Mouse (Mus musculus) frontal cortex, postnatal 25 days (tissue): Measurements from ENCODE around the gene Cep19.

ENCODE experiments used
- DNase-seq, 2 experiments: peaks; one replicate each; pipeline ENCODE4 v3.0.0; 2022; ENCODE audit warnings: low spot score in 2 of 2

Cep19 gene

GRCm38 (mm10) chr16:32143766-32144165, 44.2 kb downstream of the Cep19 start:
- no peak for DNase-seq

GRCm38 (mm10) chr16:32144592-32144991, 45.0 kb downstream of the Cep19 start:
- no peak for DNase-seq

- no peak for DNase-seq
These were observed 48.1 kb downstream of the Cep19 start for GRCm38 (mm10) chr16:32147589-32148207.

GRCm38 (mm10) chr16:32153976-32154375, 54.4 kb downstream of the Cep19 start:
- no peak for DNase-seq

- peak; percentile 52 to 55 for DNase-seq
These were observed 54.8 kb downstream of the Cep19 start for GRCm38 (mm10) chr16:32154437-32154836.

- DNase-seq: no peak
These were observed 57.1 kb downstream of the Cep19 start for GRCm38 (mm10) chr16:32156719-32157118.

GRCm38 (mm10) chr16:32157369-32157768, 57.8 kb downstream of the Cep19 start:
- no peak for DNase-seq
